Mouse (Mus musculus) retina, embryonic 14.5 days (tissue): ENCODE data around the gene Pitpnm3.

Experiments used
- DNase-seq: peaks from one replicate; pipeline ENCODE4 v3.0.0-alpha.2; 2015; ENCODE audit warnings: low spot score

Gene Pitpnm3

DNA sequence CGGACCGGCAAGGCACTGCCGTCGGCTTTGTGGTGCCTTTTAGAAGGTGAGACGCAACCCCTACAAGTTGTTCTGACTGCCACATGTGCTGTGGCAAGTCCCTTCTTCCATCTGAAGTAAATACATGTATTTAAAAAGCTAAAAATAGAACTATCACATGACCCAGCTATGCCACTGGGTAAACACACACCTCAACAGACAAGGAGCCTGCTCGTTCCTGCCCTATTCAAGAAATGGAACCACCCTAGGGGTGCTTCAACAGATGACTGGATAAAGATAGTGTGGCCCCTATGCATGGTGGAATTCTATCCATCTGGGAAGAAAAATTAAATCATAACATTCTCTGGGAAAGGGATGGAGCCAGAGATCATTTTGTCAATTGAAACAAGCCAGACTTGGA is 112.8 kb downstream of the Pitpnm3 start:
- DNase-seq = no peak

DNA sequence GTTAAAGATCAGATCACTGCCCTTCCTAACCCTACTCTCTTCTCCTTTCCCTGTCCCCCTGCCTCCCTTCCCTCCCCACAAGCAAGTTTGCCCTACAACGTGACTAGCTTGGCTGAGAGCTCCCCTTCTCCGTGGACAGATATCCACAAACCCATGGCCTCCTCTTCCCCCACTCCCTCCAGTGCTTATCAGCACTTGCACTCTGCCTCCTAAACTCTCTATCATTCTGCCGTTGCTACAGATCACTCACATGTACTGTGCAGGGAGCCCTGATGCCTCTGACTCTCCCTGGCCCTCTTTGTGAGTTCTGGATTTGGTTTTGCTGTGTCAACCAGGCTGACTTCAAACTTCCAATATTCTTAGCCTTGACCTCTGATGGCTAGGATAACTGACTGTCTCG is 114.6 kb downstream of the Pitpnm3 start:
- no peak for DNase-seq

DNA sequence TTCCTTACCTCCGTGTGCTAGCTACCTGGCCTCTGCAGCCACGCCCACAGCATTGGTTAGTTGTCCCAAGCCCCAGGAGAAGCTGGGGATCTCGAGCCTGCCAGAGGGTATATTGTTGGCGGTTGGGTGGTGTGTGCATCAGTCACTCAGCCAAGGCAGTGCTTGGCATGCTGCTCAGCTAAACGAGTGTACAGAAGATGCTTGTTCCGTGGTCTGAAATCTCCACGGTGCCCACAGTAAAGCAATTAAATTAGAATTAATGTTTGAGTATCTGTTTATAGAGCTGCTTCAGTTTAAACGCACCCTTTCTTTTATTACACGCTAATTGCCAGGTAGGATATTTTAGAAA is 118.4 kb downstream of the Pitpnm3 start:
- no peak for DNase-seq

DNA sequence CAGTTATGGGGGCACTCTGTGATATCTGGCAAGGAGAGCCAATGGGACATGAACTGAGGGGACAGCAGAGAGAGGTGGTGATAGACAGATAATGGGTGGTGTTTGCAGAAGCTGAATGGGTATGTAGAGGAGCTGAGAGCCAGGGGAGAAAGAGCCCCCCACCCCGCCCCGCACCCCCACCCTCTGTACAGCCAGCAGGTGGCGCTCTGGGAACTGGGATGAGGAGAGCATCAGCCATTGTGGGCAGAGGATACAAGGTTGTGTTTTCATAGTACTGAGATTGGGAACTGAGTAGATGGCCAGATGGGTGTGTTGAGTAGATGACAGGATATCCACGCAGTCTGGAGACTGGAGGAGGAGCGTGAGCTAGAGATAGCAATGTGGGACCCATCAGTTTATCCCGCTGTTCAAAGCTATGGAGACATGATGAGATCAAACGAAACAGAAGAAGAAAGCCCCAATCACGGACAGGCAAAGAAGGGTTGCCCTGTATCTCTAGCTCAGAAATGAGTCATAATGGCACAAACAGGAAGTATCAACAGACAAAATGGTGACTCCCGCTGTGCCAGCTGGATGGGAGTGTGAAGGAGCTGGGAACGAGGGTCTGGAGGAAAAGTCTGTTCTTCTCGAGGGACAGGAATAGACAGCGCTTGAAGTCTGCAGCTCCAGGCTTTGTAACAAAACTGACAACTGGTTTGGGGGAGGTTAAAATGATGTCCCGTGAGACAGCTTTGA is 118.9 kb downstream of the Pitpnm3 start:
- DNase-seq = no peak

DNA sequence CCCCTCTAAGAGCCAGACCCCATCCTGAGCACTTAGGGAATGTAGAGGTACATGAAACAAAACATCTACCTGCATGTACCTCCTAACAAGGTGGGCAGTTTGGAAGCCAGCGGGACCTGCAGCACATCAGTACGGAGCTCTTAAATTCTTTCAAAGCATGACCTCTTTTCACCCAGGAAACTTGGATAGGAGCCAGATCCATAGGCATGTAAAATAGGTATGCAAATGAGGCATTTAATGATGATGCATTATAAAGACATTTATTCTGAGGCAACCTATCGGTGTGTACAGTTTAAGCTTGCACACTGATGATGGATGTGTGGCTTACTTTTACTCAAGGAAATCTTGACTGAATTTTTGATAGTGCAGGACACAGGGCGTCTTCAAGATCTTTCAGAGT is 120.9 kb downstream of the Pitpnm3 start:
- DNase-seq = no peak

DNA sequence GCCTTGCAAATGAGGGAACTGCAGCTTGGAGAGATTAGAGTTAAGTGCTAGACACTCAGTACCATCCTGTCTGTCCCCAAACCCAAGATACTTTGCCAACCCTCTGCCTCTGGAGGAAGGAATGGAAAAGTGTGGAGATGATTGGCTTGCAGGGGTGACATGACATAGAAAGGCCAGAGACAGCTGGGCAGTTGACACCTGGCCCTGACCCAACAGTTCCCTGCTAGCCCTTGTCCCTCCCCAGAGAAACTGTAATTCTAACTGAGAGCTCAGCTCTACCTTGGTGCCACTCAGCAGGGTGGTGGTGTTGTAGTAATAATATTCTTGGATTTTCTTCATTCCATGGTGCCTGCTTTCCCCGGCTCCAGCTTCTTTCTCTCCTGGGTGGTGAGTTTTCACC is 123.6 kb downstream of the Pitpnm3 start:
- no peak for DNase-seq

DNA sequence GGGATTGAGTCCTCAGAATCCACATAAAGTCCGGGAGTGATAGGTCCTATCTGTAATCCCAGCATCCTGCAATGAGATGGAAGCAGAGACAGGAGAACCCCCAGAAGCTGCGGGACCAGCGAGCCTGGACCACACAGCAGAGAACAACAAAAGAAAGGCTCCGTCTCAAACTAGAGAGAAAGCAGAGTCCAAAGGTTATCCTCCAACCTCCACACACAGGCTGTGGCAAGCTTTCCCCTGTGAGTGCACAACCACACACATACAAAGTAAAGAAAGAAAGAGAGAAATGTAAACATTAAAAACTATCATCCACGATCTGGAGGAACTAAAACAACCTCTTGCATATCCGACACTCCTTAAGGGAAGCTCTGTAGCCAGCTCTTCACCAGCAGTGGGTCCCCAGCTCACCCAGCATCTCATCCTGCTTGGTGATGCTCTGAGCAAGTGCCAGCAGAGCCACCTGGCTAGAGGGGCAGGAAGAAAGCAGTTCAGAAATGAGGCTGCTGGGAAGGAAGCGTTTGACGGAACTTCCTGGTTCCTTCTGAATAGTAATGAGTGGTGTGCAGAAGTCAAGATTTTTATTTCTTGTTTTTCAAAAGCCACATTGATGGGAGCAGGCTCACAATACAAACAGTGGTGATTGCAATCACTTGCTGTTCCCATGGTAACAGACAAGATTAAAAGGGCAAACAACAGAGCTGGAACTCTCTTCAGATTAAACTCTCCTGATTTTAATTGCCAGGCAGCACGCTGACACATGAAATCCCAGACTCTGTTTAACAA is 124.4 kb downstream of the Pitpnm3 start:
- DNase-seq = no peak

DNA sequence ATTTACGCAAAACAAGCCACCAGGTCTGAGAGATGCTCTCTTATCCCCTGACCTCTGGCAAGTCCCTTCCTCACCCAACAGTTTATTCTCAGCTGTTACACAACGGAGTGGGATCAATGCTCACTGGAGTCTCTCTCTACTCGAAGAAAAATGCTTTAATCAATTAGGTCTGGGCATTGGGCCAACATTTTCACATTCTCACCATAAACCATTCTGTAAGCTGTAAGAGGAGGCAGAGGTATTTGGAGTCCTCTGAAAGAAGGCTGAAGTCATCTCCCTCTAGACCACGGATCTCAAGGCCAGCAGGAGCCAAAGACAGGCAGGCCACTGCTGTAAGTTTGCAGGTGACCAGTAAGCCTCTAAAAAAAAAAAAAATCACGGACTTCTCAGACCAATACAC is 125.2 kb downstream of the Pitpnm3 start:
- no peak for DNase-seq

DNA sequence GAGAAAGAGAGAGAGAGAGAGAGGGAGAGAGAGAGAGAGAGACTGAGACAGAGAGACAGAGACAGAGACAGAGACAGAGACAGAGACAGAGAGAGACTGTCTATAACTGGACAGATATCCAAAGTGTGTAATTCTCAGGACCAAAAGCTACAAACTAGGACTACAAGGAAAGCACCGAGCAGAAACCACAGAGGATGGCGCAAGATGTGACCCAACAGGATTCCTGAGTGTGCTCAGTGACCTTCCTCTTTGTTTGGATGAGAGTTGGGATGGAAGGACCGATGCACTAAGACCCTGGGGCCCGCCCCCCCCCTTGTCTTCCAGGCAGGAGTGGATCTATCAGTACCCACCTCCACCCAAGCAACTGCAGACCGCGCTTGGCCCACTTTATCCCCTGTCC is 130.0 kb downstream of the Pitpnm3 start:
- no peak for DNase-seq

DNA sequence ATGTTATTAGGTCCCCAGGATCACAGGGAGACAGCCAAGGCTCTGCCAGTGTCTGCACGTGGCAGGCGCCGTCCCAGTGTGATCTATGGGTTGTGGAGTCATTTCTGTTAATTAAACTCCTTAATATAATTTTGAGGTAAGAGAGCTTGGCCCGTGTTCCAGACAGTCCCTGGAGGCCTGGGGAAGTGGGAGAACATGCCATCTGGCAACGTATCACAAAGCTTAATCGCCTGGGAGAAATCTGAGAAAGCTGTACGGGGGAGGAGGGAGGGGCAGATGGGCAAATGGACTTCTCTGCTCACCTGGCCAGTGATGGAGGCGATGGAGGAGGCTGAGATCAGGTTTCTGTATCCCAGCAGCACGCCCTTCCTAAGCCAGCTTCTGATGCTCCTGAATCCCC is 132.4 kb downstream of the Pitpnm3 start:
- no peak for DNase-seq

DNA sequence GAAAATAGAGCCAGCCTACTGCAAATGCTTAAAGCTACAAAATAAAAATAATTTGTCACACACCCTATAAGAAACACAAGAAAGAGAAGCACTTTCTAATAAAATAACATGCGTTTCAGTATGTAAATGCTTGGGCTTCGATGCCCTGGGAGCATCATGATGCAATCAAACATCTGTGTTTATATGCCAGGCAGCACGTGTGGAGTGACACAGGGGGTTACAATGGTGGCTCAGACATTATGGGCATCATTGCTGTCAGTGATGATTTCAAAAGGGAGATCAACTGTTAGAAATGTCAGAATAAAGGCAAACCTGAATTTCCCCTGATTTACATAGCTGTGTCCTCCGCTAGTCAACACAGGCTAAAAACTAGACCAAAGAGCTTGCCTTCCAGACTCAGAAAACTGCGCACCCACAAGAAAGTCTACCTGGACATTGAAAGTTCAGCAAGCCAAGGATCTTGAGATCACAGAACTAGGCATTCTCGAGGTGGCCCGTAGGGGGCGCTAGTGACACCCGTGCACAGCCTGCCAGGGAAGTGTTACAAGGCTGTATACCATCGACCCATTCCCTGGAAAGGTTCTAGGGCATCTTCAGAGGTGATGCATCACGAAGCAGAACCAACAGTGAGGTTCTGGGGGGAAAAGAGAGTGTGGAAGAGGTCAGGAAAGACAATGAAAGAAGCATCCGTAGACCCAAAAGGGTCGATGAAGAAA is 133.3 kb downstream of the Pitpnm3 start:
- DNase-seq = peak; percentile 42

DNA sequence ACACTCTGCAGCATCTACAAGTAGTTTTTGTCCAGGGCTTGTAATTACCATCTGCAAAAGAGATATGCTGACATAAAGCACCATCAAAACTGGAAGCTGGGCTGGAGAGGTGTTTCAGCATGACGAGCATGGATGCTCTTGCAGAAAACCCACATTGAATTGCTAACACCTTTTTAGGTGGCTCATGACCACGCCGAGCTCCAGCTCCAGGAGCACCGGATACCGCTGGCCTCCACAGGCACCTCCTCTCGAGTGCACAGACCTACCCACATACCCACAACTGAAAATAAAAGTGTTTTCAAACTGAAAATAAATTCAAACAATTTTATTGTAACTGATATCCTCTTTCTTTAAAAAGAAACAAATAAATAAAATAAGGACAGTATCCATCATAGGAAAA is 135.4 kb downstream of the Pitpnm3 start:
- DNase-seq = no peak
